Mouse (Mus musculus) CD4-positive naive resting alpha-beta T cell, adult 57 days (primary cell): Measurements from ENCODE around the gene Wnt2. TPM values are rescaled to one million over a fixed set of nuclear protein-coding genes. Genes with fewer than 3 reads are reported as not detected.

Experiments
- total RNA-seq: library from RNA; stranded (reverse); gene quantifications from one replicate; pipeline ENCODE4 v1.2.4, GENCODE M21; 2023

Gene Wnt2
- total RNA-seq = not detected

DNA sequence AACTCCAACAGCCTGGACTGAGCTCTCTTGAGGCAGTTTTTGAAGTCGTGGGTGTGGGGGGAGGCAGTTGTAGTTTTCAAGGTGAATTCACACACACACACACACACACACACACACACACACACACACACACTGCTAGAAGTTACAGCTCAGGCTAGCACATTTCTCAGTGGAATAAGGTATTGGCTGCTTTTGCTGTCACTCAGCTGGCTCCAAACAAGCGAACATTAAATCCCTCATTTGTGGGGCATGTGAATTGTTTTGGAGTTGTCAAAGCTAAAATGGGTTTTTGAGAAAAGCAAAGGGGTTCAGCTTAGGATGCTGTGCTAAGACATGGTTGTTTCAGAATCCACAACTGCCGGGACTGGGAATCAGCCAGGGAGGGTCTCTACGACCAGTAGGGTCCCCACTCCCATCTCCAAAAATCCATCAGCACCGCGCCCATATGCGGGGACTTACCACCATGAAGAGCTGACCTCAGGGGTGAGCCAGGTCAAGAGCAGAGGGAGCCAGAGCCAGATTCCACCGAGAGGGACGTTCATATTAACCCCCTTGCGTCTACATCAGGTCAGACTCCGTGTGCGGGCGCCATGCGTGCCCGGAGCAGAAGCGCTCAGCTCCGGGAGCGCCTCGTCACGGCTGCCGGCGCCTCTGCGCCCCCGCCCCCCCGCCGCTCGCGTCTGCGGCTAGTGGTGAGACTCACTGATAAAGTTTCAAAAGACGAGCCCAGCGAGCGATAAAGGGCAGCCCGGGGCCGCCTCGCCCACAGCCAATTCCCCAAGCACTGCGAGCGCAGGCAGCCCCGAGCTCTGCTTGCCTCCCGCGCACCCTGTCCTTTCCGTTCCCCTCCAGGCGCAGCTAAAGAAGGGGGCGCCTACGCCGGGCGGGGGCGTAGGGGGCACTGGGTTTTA is at the start of gene Wnt2:
Wnt2 (minus strand) TSS at position 840 of the 911 bp plus-strand sequence.

Other genes with a start within 250 kb of the Wnt2 start
- gene Asz1, start 78.5 kb upstream of the Wnt2 start, total RNA-seq = not detected
- not detected for gene Cftr, start 140.1 kb upstream of the Wnt2 start, total RNA-seq